Mouse (Mus musculus) mouse embryonic stem cell (cell line): ENCODE measurements around the gene Zfp335.
"Not testable (repeated sequence)": the region's sequence is repeated elsewhere in the genome, so short reads cannot be mapped to it uniquely, and the experiment has no call there.

ENCODE experiments used
- in situ Hi-C, 2 experiments: fragments of 300-500 bp; cut with MboI; formaldehyde crosslinking; loops; 1 replicate in 1 of 2; 3 replicates in 1 of 2; pipeline ENCODE4 v1.14.3; 2019 to 2020; ENCODE audit warnings: low sequenced_read_pairs in 2 of 2, low pct_unique_long_range_greater_than_20kb in 1 of 2, mixed read lengths in 1 of 2; ENCODE audit not compliant: unreplicated experiment in 1 of 2

The Zfp335 gene

DNA sequence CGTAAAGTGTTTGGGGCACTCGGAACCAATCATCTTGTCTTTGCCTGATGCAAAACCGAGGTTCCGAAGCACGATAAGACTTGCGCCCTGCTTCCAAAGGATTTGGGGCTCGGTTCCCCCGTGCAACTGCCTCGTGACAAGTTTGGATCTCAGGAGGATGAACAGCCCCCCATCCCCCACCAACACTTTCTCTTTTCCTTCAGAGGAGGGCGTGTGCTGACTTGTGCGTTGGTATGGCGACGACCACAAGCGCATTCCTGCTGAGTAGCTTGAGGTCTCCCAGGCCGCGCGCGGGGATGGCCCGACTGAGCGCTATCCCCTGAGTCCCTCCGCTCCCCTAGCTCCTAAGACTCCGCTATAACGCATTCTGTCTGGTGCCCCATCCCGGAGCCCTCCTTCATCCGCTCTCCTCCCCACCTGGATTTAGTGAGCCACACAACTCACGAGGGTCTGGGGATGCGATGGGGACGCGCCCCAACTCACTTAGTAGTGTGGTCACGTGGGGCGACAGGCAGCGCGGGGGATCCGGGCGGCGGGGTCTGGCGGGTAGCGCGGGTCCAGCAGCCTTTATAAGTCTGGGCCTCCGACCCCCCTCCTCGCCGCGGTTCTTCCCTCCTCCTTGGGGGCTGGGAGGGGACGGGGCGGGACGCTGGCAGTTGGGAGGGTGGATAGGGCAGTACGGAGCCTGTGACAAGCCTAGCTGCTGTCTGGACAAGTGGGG is 54.3 kb downstream of the Zfp335 start, which contains the start of gene Pltp:
Pltp (minus strand) TSS at position 611 of the 721 bp plus-strand sequence.
- in situ Hi-C loops = no loop called here

DNA sequence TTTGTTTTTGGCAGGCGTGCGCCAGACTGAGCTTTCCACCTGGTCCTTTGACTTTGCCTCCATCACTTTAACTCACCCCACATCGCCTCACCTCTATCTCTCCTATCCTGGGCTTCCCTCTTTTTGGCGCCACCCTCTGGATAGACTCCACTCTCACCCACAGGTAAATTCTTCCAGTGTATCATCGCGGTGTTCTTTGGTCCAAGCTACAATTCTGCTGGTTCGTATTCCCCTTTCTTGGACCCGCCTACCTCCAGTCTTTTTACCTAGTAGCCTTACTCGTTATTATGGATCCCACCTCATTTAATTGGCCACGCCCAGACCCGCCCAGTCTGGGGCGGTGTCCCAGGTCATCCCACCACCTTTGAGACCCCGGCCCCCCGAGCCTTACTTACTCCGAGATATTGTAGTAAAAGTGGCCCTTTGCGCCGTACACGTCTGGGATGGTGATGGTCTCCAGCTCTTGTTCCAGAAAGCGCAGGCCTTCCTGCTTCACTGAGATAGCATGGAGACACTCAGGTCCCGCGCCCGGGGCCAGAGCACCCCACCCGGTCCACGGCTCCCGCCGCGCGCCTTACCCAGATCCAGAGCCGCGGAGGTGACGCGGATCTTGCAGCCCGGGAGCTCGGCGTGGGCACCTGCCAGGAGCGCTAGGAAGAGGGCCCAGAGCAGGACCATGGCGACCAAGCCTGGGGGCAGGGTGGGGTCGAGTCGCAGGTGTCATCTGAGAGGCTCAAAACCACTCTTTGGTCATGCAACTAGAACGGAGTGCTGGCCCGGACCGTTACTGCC is 55.1 kb downstream of the Zfp335 start:
- in situ Hi-C loops = no loop called here

DNA sequence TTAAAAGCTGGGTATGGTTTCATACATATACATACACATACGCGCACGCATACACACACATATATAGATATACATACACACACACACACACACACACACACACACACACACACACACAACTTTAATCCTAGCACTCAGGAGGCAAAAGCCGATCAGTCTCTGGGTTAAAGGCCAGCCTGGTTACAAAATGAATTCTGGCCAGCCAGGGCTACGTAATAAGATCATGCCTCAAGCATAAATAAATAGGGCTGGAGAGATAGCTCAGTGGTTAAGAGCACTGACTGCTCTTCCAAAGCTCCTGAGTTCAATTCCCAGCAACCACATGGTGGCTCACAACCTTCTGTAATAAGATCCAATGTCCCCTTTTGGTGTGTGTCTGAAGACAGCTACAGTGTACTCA is 56.0 kb downstream of the Zfp335 start:
- in situ Hi-C loops = not testable (repeated sequence)

DNA sequence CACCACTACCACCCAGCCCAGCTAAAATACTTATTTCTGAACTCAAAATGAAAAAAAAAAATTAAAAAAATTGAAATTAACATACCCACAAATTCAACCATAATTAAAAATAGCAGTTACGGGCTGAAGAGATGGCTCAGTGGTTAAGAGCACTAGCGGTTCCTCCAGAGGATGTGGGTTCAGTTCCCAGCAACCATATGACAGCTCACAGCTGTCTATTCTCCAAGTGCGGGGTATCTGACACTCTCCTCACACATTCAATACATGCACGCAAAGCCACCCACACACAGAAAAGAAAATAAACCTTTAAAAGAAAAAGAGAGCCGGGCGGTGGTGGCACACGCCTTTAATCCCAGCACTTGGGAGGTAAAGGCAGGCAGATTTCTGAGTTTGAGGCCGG is 61.5 kb downstream of the Zfp335 start:
- in situ Hi-C loops = no loop called here

DNA sequence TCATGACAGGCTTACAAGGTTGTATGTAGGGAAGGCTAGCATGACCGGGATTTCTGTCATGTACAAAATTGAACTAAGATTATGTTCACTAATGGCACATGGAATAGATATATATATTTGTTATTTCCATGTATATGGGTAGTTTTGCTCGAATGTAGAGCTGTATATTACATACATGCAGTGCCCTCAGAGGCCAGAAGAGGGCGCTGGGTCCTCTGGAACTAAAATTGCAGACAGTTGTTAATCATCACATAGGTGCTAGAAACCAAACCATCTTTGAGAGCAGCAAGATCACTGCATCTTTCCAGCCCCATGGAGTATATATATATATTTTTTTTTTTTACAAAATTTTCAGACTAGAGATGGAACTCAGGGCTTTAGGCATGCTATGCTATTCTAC is 65.8 kb downstream of the Zfp335 start:
- in situ Hi-C loops = loop anchor here in 1 of 2 experiments (10.0 kb wide), 1 partner anchor 49 kb away; no protein-coding TSS in a partner anchor
